Mouse (Mus musculus): ENCODE data around the gene D230025D16Rik. TPM values are rescaled to one million over a fixed set of nuclear protein-coding genes. Genes with fewer than 3 reads are reported as not detected.

D230025D16Rik gene
- polyA plus RNA-seq, 1 experiment from 2014 or later = 25.2 TPM

DNA sequence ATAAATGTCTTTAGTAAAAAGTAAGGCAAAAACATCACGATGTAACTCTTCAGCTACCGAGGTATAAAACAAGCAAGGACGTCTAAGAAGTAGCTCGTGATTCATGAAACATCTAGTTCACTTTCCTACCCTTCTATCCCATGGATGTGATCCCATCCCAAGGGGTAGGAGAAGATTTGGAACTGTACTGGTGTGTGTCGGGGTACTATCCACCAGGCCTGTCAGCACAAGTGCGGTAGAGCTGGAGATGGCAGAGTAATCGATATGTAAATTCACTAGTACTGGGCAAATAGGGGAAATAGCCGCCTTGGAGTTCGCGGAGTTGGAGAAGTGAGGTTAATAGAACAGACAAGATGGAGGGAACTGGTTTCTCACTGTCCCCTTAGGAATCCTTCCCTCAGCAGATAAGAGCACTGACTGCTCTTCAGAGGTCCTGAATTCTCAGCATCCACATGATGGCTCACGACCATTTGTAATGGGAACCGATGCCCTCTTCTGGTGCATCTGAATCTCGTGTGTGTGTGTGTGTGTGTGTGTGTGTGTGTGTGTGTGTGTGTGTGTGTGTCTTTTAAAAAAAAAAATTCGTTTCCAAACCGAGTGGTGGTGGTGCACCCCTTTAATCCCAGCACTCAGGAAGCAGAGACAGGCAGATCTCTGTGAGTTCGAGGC lies 38.4 kb downstream of the D230025D16Rik start:
- peaks cover 90% of the 10 kb centered on the region for H3K27me3 ChIP-seq
- peaks cover 44% of the 10 kb centered on the region for H3K4me1 ChIP-seq
- no peak for ATAC-seq (replicated peaks; ENCODE audit: low FRiP score)
- peak overlapping the region; percentile 82 for H3K4me2 ChIP-seq
- no peaks in the 10 kb centered on the region for H3K36me3 ChIP-seq
- no peak overlapping the region for H3K27ac ChIP-seq
- H3K4me3 ChIP-seq (replicated peaks) = peak overlapping the region; percentile 60
- no peaks in the 10 kb centered on the region for H3K9me3 ChIP-seq (replicated peaks)
- whole genome bisulfite sequencing = 40% methylated on average over 16 of the region's 16 CpGs
- H3K9ac ChIP-seq = no peak overlapping the region

- 2% methylated on average over 54 of the region's 54 CpGs for WGBS
- H3K4me3 ChIP-seq (replicated peaks) = peak within 1 kb of the TSS; percentile 60
- peak within 1 kb of the TSS; percentile 82 for H3K4me2 ChIP-seq
- H3K36me3 ChIP-seq = no peaks in the 10 kb centered on the region
- ATAC-seq (replicated peaks; ENCODE audit: low FRiP score) = peak; percentile 71
- H3K27me3 ChIP-seq = peaks cover 90% of the 10 kb centered on the region
- H3K9me3 ChIP-seq (replicated peaks) = no peaks in the 10 kb centered on the region
- H3K9ac ChIP-seq = peak within 1 kb of the TSS; percentile 54
- H3K4me1 ChIP-seq = peaks cover 44% of the 10 kb centered on the region
- H3K27ac ChIP-seq = no peak within 1 kb of the TSS
These were observed 39.4 kb downstream of the D230025D16Rik start, which contains the start of the genes Tradd and Fbxl8 for GRCm38 (mm10) chr8:105264024-105264982. Tradd (minus strand) TSS chr8:105264609. Fbxl8 (plus strand) TSS chr8:105264648.

- Histone ChIP-seq H3K9ac (0 out of 2 replicates have a peak overlapping the region, but pooled peaks have one; percentile 54), H3K27me3 (peaks cover 90% of the 10 kb centered on the region), H3K9me3 (replicated peaks) (no peaks in the 10 kb centered on the region), H3K27ac (no peak overlapping the region), H3K36me3 (no peaks in the 10 kb centered on the region), H3K4me1 (peaks cover 44% of the 10 kb centered on the region), H3K4me3 (replicated peaks) (peak overlapping the region; percentile 60), H3K4me2 (peak overlapping the region; percentile 82)
- no peak for ATAC-seq (replicated peaks; ENCODE audit: low FRiP score)
- WGBS = 4% methylated on average over 10 of the region's 10 CpGs
These were observed 40.2 kb downstream of the D230025D16Rik start for GRCm38 (mm10) chr8:105265128-105265527.

DNA sequence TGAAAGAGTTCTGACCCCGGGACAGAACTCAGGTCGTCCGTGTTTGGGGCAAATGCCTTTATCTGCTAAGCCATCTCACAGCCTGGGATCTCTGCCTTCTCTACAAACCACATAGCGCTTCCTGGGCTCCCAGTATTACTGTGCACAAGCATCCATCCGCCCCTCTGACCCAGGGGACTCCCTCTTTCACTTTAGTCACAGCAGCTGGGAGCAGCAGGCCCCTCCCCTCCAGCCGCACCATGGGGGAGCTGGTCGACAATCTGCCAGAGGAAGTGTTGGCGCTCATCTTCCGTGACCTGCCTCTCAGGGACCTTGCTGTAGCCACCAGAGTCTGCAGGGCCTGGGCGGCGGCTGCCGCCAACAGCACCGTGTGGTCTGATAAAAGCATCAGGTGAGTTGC lies 41.8 kb downstream of the D230025D16Rik start:
- no peak overlapping the region for H3K4me2 ChIP-seq
- H3K27me3 ChIP-seq = peaks cover 90% of the 10 kb centered on the region
- H3K9ac ChIP-seq = no peak overlapping the region
- ATAC-seq (replicated peaks; ENCODE audit: low FRiP score) = no peak
- no peaks in the 10 kb centered on the region for H3K9me3 ChIP-seq (replicated peaks)
- WGBS = 22% methylated on average over 13 of the region's 13 CpGs
- peaks cover 51% of the 10 kb centered on the region for H3K4me1 ChIP-seq
- no peak overlapping the region for H3K4me3 ChIP-seq (replicated peaks)
- no peak overlapping the region for H3K27ac ChIP-seq
- H3K36me3 ChIP-seq = no peaks in the 10 kb centered on the region

DNA sequence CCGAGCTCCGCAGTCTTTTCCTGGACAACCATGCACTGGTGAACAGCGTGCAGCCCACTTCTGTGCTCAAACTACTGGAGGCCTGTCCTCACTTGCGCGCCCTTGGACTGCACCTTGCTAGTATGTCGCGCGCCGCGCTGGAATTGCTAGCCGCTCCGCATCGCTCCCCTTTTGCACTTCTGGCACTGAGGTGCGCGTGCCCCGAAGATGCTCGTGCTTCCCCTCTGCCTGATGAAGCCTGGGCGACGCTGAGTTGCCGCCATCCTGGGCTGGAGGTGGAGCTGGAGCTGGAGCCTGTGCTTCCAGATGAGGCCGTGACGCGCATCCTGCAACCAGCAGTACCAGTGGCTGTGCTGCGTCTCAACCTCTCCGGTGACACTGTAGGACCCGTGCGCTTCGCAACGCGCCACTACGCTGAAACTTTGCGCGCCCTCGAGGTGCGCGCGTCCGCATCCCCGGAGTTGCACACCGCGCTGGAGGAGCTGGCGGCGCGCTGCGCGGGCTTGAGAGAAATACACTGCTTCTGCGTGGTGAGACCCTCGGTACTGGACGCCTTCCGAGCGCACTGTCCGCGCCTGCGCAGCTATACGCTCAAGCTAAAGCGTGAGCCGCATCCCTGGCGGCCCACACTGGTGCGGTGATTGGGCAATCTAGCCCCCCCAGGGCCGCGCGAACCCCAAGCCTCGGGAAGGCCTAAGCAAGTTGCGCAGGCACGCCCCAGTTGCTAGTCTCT lies 43.6 kb downstream of the D230025D16Rik start:
- Histone ChIP-seq H3K36me3 (no peaks in the 10 kb centered on the region), H3K9ac (peak overlapping the region; percentile 22; the same call in 1 of the 2 replicates), H3K4me3 (replicated peaks) (peak overlapping the region; percentile 53), H3K27ac (no peak overlapping the region), H3K9me3 (replicated peaks) (no peaks in the 10 kb centered on the region), H3K4me2 (peak overlapping the region; percentile 92), H3K27me3 (peaks cover 94% of the 10 kb centered on the region), H3K4me1 (peaks cover 51% of the 10 kb centered on the region)
- WGBS = under 1% methylated on average over 65 of the region's 65 CpGs
- peak; percentile 43 for ATAC-seq (replicated peaks; ENCODE audit: low FRiP score)

- H3K27ac ChIP-seq = no peak overlapping the region
- peaks cover 47% of the 10 kb centered on the region for H3K4me1 ChIP-seq
- no peak for ATAC-seq (replicated peaks; ENCODE audit: low FRiP score)
- peak overlapping the region; percentile 53 for H3K4me3 ChIP-seq (replicated peaks)
- 2% methylated on average over 10 of the region's 10 CpGs for WGBS
- peak overlapping the region; percentile 92 for H3K4me2 ChIP-seq
- H3K27me3 ChIP-seq = peaks cover 96% of the 10 kb centered on the region
- H3K9ac ChIP-seq = peak overlapping the region; percentile 35; the same call in 1 of the 2 replicates
- no peaks in the 10 kb centered on the region for H3K36me3 ChIP-seq
- H3K9me3 ChIP-seq (replicated peaks) = no peaks in the 10 kb centered on the region
These were observed 44.1 kb downstream of the D230025D16Rik start for GRCm38 (mm10) chr8:105269075-105269458.

GRCm38 (mm10) chr8:105269461-105269947 lies 44.6 kb downstream of the D230025D16Rik start, which contains the start of gene Hsf4:
Hsf4 (plus strand) TSS chr8:105269801.
- H3K36me3 ChIP-seq = no peaks in the 10 kb centered on the region
- H3K27ac ChIP-seq = no peak within 1 kb of the TSS
- H3K4me2 ChIP-seq = peak within 1 kb of the TSS; percentile 92
- peaks cover 46% of the 10 kb centered on the region for H3K4me1 ChIP-seq
- no peaks in the 10 kb centered on the region for H3K9me3 ChIP-seq (replicated peaks)
- peak within 1 kb of the TSS; percentile 53 for H3K4me3 ChIP-seq (replicated peaks)
- peaks cover 99% of the 10 kb centered on the region for H3K27me3 ChIP-seq
- under 1% methylated on average over 42 of the region's 42 CpGs for WGBS
- H3K9ac ChIP-seq = peak within 1 kb of the TSS; percentile 35; the same call in 1 of the 2 replicates
- ATAC-seq (replicated peaks; ENCODE audit: low FRiP score) = 0 out of 2 replicates have a peak, but pooled peaks have one; percentile 9

GRCm38 (mm10) chr8:105270101-105270915 lies 45.4 kb downstream of the D230025D16Rik start:
- Histone ChIP-seq H3K4me3 (replicated peaks) (peak overlapping the region; percentile 53), H3K4me1 (peaks cover 40% of the 10 kb centered on the region), H3K36me3 (no peaks in the 10 kb centered on the region), H3K9me3 (replicated peaks) (no peaks in the 10 kb centered on the region), H3K27me3 (peaks cover 100% of the 10 kb centered on the region), H3K27ac (no peak overlapping the region), H3K4me2 (peak overlapping the region; percentile 92), H3K9ac (no peak overlapping the region)
- no peak for ATAC-seq (replicated peaks; ENCODE audit: low FRiP score)
- 1% methylated on average over 39 of the region's 39 CpGs for WGBS

- H3K4me3 ChIP-seq (replicated peaks) = peak overlapping the region; percentile 13; the same call in 1 of the 2 replicates
- H3K27me3 ChIP-seq = peaks cover 100% of the 10 kb centered on the region
- no peaks in the 10 kb centered on the region for H3K9me3 ChIP-seq (replicated peaks)
- peak overlapping the region; percentile 92; the same call in 1 of the 2 replicates for H3K4me2 ChIP-seq
- H3K27ac ChIP-seq = no peak overlapping the region
- no peaks in the 10 kb centered on the region for H3K36me3 ChIP-seq
- peaks cover 43% of the 10 kb centered on the region for H3K4me1 ChIP-seq
- H3K9ac ChIP-seq = no peak overlapping the region
- under 1% methylated on average over 11 of the region's 11 CpGs for WGBS
- ATAC-seq (replicated peaks; ENCODE audit: low FRiP score) = no peak
These were observed 45.9 kb downstream of the D230025D16Rik start for GRCm38 (mm10) chr8:105270916-105271186.

- no peaks in the 10 kb centered on the region for H3K9me3 ChIP-seq (replicated peaks)
- 0 out of 2 replicates have a peak, but pooled peaks cover 3% of the 10 kb centered on the region for H3K36me3 ChIP-seq
- no peak overlapping the region; the same call in 1 of the 2 replicates for H3K4me3 ChIP-seq (replicated peaks)
- H3K27ac ChIP-seq = no peak overlapping the region
- peak overlapping the region; percentile 71 for H3K4me2 ChIP-seq
- 4% methylated on average over 10 of the region's 11 CpGs for WGBS
- no peak for ATAC-seq (replicated peaks; ENCODE audit: low FRiP score)
- no peak overlapping the region for H3K9ac ChIP-seq
- H3K27me3 ChIP-seq = peaks cover 100% of the 10 kb centered on the region
- peaks cover 33% of the 10 kb centered on the region for H3K4me1 ChIP-seq
These were observed 50.4 kb downstream of the D230025D16Rik start for GRCm38 (mm10) chr8:105275387-105275786.
